Mouse (Mus musculus): ENCODE results near the gene Slc25a48. TPM values are rescaled to one million over a fixed set of nuclear protein-coding genes. Genes with fewer than 3 reads are reported as not detected.

The Slc25a48 gene
- polyA plus RNA-seq, 1 experiment from 2014 or later = 0.05 TPM

Other genes starting within 250 kb of the Slc25a48 start
- gene Neurog1, start 186.2 kb upstream of the Slc25a48 start, polyA plus RNA-seq (2014; fragmentation: Nextera tagmentation; extraction: Ambion mirVana) = not detected in 2 replicates
- 5.3 and 5.7 TPM in 2 replicates for gene Cxcl14, start 141.8 kb upstream of the Slc25a48 start, polyA plus RNA-seq (2014; fragmentation: Nextera tagmentation; extraction: Ambion mirVana)
- not detected in 2 replicates for gene Gm3045, start 11.8 kb upstream of the Slc25a48 start, polyA plus RNA-seq (2014; fragmentation: Nextera tagmentation; extraction: Ambion mirVana)
- gene Il9, start 43.9 kb downstream of the Slc25a48 start, polyA plus RNA-seq (2014; fragmentation: Nextera tagmentation; extraction: Ambion mirVana) = not detected in 2 replicates
- gene Fbxl21, start 84.1 kb downstream of the Slc25a48 start, polyA plus RNA-seq (2014; fragmentation: Nextera tagmentation; extraction: Ambion mirVana) = 3.2 and 3.8 TPM in 2 replicates
- gene Lect2, start 110.1 kb downstream of the Slc25a48 start, polyA plus RNA-seq (2014; fragmentation: Nextera tagmentation; extraction: Ambion mirVana) = 10.5 and 14.1 TPM in 2 replicates
- gene Tgfbi, start 171.2 kb downstream of the Slc25a48 start, polyA plus RNA-seq (2014; fragmentation: Nextera tagmentation; extraction: Ambion mirVana) = 123 and 163 TPM in 2 replicates